Mouse (Mus musculus) central nervous system, embryonic 14 days (tissue): ENCODE measurements around the gene Stx19. TPM values are rescaled to one million over a fixed set of nuclear protein-coding genes. Genes with fewer than 3 reads are reported as not detected.

Experiments used
- polyA plus RNA-seq: library from polyadenylated mRNA; depleted of rRNA; stranded (reverse); fragments of >200 nt; gene quantifications from 2 replicates; pipeline ENCODE4 v1.2.3, GENCODE M21; 2012; rRNA removed

Gene Stx19
- 0.04 TPM in 1 of 2 replicates, not detected in the other for polyA plus RNA-seq

GRCm38 (mm10) chr16:62814491-62814890 is at the start of gene Stx19:
TSS of gene Stx19 (plus strand) at chr16:62814676.

GRCm38 (mm10) chr16:62786621-62787331 is 27.7 kb upstream of the Stx19 start, which contains the start of gene Nsun3:
TSS of gene Nsun3 (minus strand) at chr16:62786818.

DNA sequence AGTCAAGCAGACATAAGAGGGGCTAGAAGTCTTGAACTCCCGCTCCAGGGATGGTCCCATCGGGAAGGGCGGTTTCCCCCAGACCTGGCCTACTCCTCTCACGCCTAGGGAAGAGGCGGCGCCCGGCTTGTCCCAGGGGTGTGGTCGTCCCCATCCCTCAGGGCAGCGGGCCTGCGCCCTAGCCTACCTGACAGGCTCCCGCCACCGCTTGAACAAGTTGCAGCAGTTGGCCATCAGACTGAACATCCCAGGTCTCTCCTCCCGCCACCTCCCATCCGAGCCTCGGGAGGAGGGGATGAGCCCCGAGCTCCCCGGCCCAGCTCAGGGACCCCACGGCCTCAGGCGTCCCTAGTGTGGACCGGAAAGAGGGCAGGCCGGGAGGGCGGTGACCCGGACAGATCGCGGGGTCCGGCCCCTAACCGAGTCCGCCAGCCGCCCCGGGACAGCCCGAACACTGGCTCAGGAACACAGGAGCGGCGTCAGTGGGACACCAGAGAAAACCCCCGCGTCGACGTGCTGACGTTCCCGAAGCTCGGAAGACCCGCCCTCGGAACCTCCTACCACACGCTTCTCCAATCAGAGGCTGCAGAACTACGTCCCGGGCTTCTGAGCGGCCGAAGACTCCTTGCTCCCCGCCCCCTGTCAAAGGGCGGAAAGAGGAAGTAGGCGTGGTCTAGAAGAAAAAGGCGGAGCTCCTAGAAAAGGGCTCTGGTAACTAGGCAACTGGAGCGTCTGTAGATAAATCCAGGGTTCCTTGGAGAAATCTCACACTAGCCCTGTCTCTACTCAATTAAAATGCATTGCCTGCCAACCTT is 32.2 kb downstream of the Stx19 start, which contains the start of gene Arl13b:
Gene Arl13b (minus strand): TSS at position 543 of the 815 bp plus-strand sequence.

DNA sequence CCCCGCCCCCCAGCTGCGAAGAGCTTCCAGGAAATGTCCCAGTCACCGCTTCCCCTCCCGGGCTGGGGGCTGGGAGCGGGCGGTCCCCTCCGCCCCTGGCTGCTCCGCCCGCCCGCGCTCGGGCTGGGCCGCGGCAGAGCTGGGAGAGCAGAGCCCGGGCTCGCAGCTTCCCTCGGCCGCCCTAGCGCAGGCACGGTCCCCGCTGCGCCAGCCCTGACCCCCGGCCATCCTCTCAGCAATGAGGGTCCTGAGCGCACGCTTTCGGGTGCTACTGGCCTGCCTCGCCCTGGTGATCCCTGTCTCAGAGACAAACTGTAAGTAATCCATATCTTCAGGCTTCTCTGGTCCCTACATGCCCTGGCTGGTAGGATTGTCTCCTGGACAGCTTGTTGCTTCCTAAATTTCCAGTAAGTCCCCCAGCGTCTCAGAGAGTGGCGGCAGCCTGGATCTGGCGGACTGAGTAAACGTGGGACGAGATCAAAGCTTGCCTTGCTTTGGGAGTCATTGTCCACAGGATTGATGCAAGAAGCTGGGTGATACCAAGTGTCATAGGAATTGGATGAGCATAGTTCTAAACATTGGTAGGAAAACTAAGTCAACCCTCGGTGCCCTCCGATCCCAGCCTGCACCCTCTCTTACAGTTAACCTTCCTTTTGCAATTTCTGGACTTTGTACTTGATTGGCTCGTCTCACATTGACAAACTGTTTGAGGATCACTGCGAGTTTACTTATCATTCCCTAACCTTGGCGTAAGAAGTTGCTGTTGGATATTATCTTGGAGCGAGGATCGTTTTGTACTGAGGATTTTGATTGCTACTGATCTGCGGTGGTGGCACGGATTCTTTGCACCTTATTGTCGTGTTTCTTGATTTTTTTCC is 40.0 kb downstream of the Stx19 start, which contains the start of gene Pros1:
Gene Pros1 (plus strand): TSS at position 117 of the 878 bp plus-strand sequence.

Other genes starting within 250 kb of the Stx19 start
- gene Nsun3, start 27.9 kb upstream of the Stx19 start, polyA plus RNA-seq, result 8.8 and 9.8 TPM in 2 replicates
- gene Arl13b, start 32.4 kb downstream of the Stx19 start, polyA plus RNA-seq, result 16.5 and 17.3 TPM in 2 replicates
- 5.6 and 9.1 TPM in 2 replicates for gene Pros1, start 39.6 kb downstream of the Stx19 start, polyA plus RNA-seq